Mouse (Mus musculus) bone marrow macrophage, adult 2 months (primary cell): ENCODE data around the gene Rftn1.

Experiments
- CTCF ChIP-seq: IDR thresholded peaks from 2 replicates; pipeline ENCODE4 v1.5.1; 2012; ENCODE audit warnings: low read depth, mild to moderate bottlenecking, low read length, moderate library complexity
- POLR2A ChIP-seq: IDR thresholded peaks from 2 replicates; pipeline ENCODE4 v1.6.1; 2012; ENCODE audit warnings: mild to moderate bottlenecking, low read depth, low read length, borderline replicate concordance

DNA sequence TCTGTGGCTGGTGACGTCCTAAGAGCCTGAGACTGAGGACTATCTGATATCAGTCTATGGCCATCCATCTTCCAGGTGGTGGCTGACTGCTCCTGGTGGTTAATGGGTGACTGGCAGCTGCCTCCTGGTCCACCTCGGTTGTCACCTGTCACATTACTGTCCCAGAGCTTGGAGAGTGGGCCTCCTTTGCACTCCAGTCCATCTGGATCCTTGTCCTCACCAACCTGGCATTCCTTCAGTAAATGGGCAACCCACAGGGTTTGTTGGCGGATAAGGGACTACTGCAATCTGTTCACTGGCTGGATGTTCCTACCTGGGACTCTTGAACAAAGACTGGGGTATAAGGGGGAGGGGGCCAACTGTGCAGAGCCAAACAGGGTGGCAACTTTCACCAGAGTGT lies 189.9 kb downstream of the Rftn1 start:
- no peak for TF ChIP-seq CTCF
- no peak for TF ChIP-seq POLR2A
